Mouse (Mus musculus): ENCODE measurements around the gene Gm17018. TPM values are rescaled to one million over a fixed set of nuclear protein-coding genes. Genes with fewer than 3 reads are reported as not detected.
A peak's percentile ranks its signal among the peaks of the same experiment; 100 is the strongest.

The Gm17018 gene
- polyA plus RNA-seq (2012; ENCODE audit: insufficient read depth, insufficient read length, low replicate concordance, missing spikeins), result not detected in 2 replicates

DNA sequence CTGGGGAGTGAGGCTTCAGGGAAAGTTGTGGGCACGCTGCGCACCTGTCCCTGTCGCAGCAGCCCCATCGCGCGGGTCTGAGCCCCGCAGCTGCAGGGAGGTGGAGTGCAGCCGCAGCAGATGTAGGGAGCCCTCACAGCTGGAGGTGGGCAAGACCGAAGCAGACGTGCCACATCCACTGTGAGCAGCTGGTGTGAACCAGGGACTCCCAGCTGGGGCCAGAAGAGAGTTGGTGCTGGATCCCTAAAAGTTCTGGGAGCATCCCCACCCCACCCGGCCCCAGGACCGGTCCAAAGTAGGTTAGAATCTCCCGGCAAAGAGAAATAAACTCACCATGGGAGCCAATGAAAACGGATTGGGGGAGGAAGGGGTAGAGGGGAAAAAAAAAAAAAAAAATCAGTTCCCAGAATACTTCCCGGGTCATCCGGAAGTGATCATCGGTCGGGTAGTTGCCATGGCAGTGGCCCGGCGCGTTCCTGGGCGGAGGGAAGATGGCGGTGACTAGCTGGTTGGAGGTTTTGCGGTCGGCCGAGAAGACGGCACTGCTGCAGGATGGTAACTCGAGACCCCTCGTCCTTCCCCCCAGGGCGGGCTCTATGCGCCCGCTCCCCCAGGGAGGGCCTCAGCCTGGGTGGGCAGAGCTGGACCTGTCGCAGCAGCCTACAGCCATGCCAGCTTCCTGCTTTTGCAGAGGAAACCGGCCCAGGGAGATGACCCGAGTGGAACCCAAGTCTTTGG, at the start of gene Gm17018, which contains the start of gene Poll:
TSS of gene Gm17018 (plus strand) at position 463 of the 738 bp plus-strand sequence.
TSS of gene Poll (minus strand) at position 379 of the 738 bp plus-strand sequence.
- TF ChIP-seq POLR2A (IDR thresholded peaks at IDR 0.05; ENCODE audit: insufficient read depth, low read depth, low read length) (0 out of 2 replicates have a peak, but pooled peaks have one; percentile 31), CTCF (IDR thresholded peaks at IDR 0.05; ENCODE audit: insufficient read depth, low read depth, low read length) (no peak)
- H3K27ac ChIP-seq (ENCODE audit: insufficient read depth, low read depth, low read length), result no peak within 1 kb of the TSS
- WGBS, result under 1% methylated on average over 35 of the region's 35 CpGs
- H3K4me1 ChIP-seq (ENCODE audit: control insufficient read depth, insufficient read depth, low read length), result 0 out of 2 replicates have a peak, but pooled peaks cover 8% of the 10 kb centered on the region
- H3K4me3 ChIP-seq (ENCODE audit: insufficient read depth, low read depth, low read length), result peak within 1 kb of the TSS; percentile 93

DNA sequence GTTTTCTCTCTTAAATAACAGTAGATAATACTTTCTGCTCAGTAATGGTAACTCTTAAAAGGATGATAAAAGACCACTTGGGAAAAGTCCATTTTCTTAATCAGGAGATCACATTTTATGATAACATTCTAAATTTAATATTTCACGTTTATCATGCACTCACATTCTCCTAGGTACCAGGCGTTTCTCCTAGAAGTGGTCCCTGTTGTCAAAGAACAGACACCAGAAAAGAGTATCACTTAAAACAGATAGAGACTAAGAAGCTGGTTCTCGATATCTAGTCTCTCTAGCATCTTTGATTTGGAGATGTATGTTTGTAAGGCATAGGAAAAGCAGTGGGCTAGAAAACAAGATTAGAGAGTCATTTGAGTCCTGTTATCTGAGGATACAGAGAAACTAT, 49.7 kb upstream of the Gm17018 start:
- H3K27ac ChIP-seq (ENCODE audit: insufficient read depth, low read depth, low read length), result no peak overlapping the region
- H3K4me1 ChIP-seq (ENCODE audit: control insufficient read depth, insufficient read depth, low read length), result peaks cover 4% of the 10 kb centered on the region; the same call in 1 of the 2 replicates
- no peak overlapping the region for H3K4me3 ChIP-seq (ENCODE audit: insufficient read depth, low read depth, low read length)
- TF ChIP-seq POLR2A (IDR thresholded peaks at IDR 0.05; ENCODE audit: insufficient read depth, low read depth, low read length) (no peak), CTCF (IDR thresholded peaks at IDR 0.05; ENCODE audit: insufficient read depth, low read depth, low read length) (no peak)
- WGBS, result 85% methylated on average over 3 of the region's 3 CpGs

DNA sequence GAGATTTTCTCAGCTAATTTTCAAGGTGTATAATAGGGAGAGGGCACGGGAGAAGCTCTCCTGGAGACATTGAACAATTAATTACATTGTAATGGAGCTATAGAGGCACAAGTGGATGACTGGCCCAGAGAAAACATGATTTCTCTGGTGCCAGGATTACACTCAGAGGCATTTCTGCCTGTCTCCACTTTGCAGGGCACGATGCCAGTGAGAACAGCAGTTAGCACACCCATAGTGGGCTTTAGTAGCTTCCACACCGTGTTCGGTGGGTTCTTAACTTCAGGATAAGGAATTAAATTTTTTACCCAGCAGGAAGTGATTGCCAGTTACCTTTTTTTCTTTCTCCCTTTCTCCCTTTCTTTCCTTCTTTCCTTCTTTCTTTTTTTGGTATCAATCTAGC, 49.0 kb upstream of the Gm17018 start:
- Histone ChIP-seq H3K4me3 (ENCODE audit: insufficient read depth, low read depth, low read length) (no peak overlapping the region), H3K27ac (ENCODE audit: insufficient read depth, low read depth, low read length) (no peak overlapping the region), H3K4me1 (ENCODE audit: control insufficient read depth, insufficient read depth, low read length) (peaks cover 4% of the 10 kb centered on the region; the same call in 1 of the 2 replicates)
- TF ChIP-seq POLR2A (IDR thresholded peaks at IDR 0.05; ENCODE audit: insufficient read depth, low read depth, low read length), result no peak
- TF ChIP-seq CTCF (IDR thresholded peaks at IDR 0.05; ENCODE audit: insufficient read depth, low read depth, low read length), result no peak
- WGBS, result 63% methylated on average over 4 of the region's 4 CpGs

DNA sequence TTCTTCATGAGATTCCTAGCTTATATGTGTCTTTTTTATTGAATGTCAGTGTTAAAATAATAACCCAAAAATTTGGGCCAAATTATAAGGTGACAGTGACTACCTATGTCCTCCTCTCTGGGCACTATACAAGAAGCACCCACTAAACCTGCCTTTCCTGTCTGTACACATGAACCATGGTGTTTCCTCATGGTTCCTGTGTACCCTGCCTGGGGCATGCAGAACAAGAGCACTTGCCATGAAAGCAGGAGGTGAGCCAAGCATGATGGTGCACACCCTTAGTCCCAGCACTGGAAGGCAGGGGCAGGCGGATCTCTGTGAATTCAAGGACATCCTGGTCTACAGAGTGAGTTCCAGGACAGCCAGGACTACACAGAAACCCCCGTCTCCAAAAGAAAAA, 45.1 kb upstream of the Gm17018 start:
- TF ChIP-seq CTCF (IDR thresholded peaks at IDR 0.05; ENCODE audit: insufficient read depth, low read depth, low read length) (no peak), POLR2A (IDR thresholded peaks at IDR 0.05; ENCODE audit: insufficient read depth, low read depth, low read length) (no peak)
- Histone ChIP-seq H3K4me1 (ENCODE audit: control insufficient read depth, insufficient read depth, low read length) (no peaks in the 10 kb centered on the region), H3K4me3 (ENCODE audit: insufficient read depth, low read depth, low read length) (no peak overlapping the region), H3K27ac (ENCODE audit: insufficient read depth, low read depth, low read length) (no peak overlapping the region)
- WGBS, result 93% methylated on average over 2 of the region's 2 CpGs

DNA sequence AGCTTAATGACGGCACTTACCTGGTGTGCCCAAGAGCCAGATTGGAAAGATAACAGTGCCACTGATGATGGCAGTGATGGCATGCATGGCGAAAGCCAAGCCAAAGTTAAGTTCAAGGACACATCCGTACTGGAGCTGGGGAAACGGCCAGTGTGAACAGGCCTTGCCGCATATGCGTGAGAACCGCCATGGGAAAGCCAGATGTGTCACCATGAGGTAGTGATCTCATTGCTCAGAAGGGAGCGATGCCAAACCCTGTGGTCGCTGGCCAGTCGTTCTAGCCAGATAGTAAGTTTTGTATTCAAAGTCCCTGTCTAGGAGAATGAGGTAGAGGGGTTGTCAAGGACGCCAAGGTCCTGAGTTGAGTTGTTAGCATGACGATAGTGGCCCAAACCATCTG, 44.2 kb upstream of the Gm17018 start:
- 96% methylated on average over 12 of the region's 12 CpGs for WGBS
- Histone ChIP-seq H3K27ac (ENCODE audit: insufficient read depth, low read depth, low read length) (no peak overlapping the region), H3K4me3 (ENCODE audit: insufficient read depth, low read depth, low read length) (no peak overlapping the region), H3K4me1 (ENCODE audit: control insufficient read depth, insufficient read depth, low read length) (no peaks in the 10 kb centered on the region)
- TF ChIP-seq CTCF (IDR thresholded peaks at IDR 0.05; ENCODE audit: insufficient read depth, low read depth, low read length), result no peak
- no peak for TF ChIP-seq POLR2A (IDR thresholded peaks at IDR 0.05; ENCODE audit: insufficient read depth, low read depth, low read length)

GRCm38 (mm10) chr19:45527382-45527781, 33.0 kb upstream of the Gm17018 start:
- peaks cover 9% of the 10 kb centered on the region; the same call in 1 of the 2 replicates for H3K4me1 ChIP-seq (ENCODE audit: control insufficient read depth, insufficient read depth, low read length)
- H3K4me3 ChIP-seq (ENCODE audit: insufficient read depth, low read depth, low read length), result no peak overlapping the region
- WGBS, result 93% methylated on average over 7 of the region's 7 CpGs
- H3K27ac ChIP-seq (ENCODE audit: insufficient read depth, low read depth, low read length), result no peak overlapping the region
- no peak for TF ChIP-seq CTCF (IDR thresholded peaks at IDR 0.05; ENCODE audit: insufficient read depth, low read depth, low read length)
- TF ChIP-seq POLR2A (IDR thresholded peaks at IDR 0.05; ENCODE audit: insufficient read depth, low read depth, low read length), result no peak

- H3K4me3 ChIP-seq (ENCODE audit: insufficient read depth, low read depth, low read length), result no peak overlapping the region
- 92% methylated on average over 10 of the region's 10 CpGs for WGBS
- no peak for TF ChIP-seq CTCF (IDR thresholded peaks at IDR 0.05; ENCODE audit: insufficient read depth, low read depth, low read length)
- TF ChIP-seq POLR2A (IDR thresholded peaks at IDR 0.05; ENCODE audit: insufficient read depth, low read depth, low read length), result no peak
- peaks cover 9% of the 10 kb centered on the region; the same call in 1 of the 2 replicates for H3K4me1 ChIP-seq (ENCODE audit: control insufficient read depth, insufficient read depth, low read length)
- no peak overlapping the region for H3K27ac ChIP-seq (ENCODE audit: insufficient read depth, low read depth, low read length)
Observed at GRCm38 (mm10) chr19:45527931-45528534, 32.4 kb upstream of the Gm17018 start.

GRCm38 (mm10) chr19:45529294-45529693, 31.1 kb upstream of the Gm17018 start:
- TF ChIP-seq POLR2A (IDR thresholded peaks at IDR 0.05; ENCODE audit: insufficient read depth, low read depth, low read length) (no peak), CTCF (IDR thresholded peaks at IDR 0.05; ENCODE audit: insufficient read depth, low read depth, low read length) (no peak)
- 75% methylated on average over 5 of the region's 5 CpGs for WGBS
- H3K27ac ChIP-seq (ENCODE audit: insufficient read depth, low read depth, low read length), result no peak overlapping the region
- H3K4me3 ChIP-seq (ENCODE audit: insufficient read depth, low read depth, low read length), result no peak overlapping the region
- peaks cover 11% of the 10 kb centered on the region; the same call in 1 of the 2 replicates for H3K4me1 ChIP-seq (ENCODE audit: control insufficient read depth, insufficient read depth, low read length)
